Mouse (Mus musculus) spleen, postnatal 14 days (tissue): ENCODE results near the gene Elavl3.

ENCODE experiments used
- DNase-seq, 2 experiments: peaks; one replicate each; pipeline ENCODE4 v3.0.0; 2021 to 2022; ENCODE audit warnings: low spot score in 2 of 2

The Elavl3 gene

GRCm38 (mm10) chr9:22004546-22004945 lies 47.3 kb downstream of the Elavl3 start:
- DNase-seq, result no peak

GRCm38 (mm10) chr9:22003163-22003554 lies 48.7 kb downstream of the Elavl3 start:
- peak in 1 of 2 experiments; percentile 19 for DNase-seq

DNA sequence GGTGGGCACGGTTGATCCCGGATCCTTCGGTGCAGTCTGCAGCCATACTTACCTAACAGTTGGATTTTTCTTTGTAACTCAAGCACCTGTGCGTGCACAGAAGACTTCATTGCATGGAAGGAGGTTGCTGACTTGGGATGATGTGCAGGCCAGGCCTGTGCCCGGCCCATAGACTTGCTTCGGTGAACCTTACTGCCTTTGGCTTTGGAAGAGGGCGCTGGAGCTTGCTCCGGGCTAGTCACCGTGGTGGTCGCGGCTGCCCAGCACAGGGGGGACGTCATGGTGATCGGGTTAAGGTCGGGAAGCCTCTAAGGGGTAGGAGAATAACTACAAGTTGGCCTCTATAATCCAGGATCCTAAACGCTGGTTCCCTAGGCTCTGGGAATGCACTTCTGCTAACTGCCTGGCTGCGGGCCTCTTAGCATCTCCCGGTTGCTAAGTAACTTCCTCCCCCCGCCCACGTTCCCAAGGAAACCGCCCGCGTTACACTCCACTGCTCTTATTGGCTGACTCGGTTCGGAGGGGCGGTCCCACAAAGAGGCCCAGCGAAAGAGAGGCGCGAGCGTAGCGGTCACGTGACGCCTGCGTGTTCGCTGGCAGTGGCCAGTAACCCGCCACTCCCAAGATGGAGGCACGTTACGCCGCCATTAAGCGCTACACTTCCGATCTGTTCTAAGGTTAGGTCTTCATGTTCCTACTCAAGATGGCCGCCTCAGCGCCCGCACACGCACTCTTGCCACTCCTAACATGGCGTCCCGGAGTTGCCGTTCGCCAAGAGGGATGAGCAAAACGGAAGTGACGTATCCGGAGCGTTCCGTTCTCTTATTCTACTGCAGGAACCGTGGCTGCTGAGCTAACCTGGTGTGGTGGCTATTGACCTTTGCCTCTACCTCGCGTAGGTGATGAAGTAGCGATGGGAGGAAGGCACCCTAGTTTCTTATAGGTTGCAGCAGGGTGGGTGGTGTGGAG lies 49.3 kb downstream of the Elavl3 start, which contains the start of the genes Ccdc151 and Prkcsh:
Gene Ccdc151 (minus strand): TSS at position 441 of the 969 bp plus-strand sequence.
Gene Prkcsh (plus strand): TSS at position 613 of the 969 bp plus-strand sequence.
- peak; percentile 94 to 97 for DNase-seq

GRCm38 (mm10) chr9:22001633-22002032 lies 50.2 kb downstream of the Elavl3 start:
- no peak for DNase-seq

DNA sequence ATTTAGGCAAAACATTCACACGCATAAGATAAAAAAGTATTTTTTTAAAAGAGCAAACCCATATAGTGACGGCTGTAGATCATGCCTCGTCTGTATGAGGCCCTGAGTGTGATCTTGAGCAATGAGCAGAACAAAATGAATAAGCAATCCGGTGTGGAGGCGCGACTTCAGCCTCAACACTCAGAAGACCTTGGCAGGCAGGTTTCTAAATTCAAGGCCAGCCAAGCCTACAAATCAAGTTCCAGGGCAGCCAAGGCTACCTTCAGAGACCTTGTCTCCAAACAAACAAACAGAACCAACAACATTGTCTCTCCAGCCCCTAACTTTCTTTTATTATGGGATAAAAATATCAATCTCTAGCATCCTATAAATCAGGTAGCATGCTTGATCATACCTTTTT lies 51.5 kb downstream of the Elavl3 start:
- no peak for DNase-seq

- DNase-seq, result no peak
Measured at GRCm38 (mm10) chr9:21996178-21996867, 55.5 kb downstream of the Elavl3 start.

- DNase-seq, result no peak
Measured at GRCm38 (mm10) chr9:21992227-21992626, 59.6 kb downstream of the Elavl3 start.

GRCm38 (mm10) chr9:21989230-21990110 lies 62.4 kb downstream of the Elavl3 start, which contains the start of gene Rgl3:
Gene Rgl3 (minus strand): TSS chr9:21989446.
- DNase-seq, result no peak

DNA sequence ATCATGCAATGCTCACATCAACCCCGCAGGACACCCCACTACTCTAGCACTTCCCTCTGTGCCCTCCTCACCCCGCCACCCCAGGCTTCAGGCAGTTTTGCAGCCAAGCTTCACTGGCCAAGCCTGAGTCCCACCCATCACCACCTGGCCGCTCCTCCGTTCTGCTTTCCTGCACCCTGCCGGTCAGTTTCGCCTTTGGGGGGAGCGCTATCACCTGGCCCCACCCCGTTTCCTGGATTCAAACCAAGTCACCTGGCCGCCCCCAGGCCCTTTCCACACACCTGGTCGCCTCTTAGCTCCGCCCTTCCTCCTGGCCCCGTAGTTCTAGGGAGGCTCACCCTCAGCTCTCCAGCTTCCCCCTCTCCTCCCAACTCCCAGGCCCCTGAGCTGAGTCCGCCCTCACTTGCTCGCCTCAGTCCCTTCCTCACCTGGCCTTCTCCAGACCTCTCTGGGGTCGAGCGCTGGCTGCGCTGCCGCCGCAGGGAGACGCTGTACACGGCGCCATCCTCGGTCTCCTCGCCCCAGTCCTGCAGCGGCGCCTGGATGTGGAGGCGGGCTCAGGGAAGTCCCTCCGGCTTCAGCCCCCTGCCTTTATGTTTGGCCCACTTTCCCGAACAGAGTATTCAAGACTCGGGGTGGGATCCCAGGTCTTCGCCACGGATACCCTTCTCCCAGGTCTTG lies 63.3 kb downstream of the Elavl3 start:
- DNase-seq, result no peak

DNA sequence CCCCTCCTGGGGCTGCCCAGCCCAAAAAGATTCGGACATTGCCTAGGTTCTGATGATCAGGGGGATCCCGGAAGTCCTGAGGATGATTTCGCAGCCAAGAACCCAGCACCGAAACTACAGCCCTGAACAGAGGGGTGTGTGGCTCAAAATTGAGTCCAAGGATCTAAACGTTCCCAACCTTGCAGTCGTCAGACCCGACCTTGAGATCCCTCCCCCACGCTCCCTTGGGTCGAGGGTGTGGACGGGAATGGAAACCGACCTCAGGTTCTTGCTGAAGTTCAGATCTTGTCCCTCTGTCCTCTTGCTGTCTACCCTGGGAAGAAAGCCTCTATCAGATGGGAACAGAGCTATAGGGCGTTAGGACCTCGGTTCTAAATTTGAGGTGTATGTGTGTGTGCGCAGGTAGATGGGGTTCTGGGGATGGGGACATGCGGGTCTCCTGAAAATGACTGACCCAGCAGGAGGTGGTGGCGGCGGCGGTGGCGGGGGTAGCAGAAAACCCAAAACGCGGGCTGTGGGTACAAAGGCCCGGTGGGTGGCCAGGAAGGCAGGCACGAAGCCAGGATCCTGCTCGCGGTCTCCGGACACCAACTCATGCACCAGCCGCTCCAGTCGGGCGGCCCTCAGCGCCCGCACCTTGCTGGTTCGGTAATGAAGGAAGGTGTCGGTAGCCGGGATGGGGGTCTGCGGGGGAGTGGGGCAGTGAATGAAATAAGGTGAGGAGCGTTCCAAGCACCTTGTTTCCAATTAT lies 64.1 kb downstream of the Elavl3 start:
- DNase-seq, result no peak

DNA sequence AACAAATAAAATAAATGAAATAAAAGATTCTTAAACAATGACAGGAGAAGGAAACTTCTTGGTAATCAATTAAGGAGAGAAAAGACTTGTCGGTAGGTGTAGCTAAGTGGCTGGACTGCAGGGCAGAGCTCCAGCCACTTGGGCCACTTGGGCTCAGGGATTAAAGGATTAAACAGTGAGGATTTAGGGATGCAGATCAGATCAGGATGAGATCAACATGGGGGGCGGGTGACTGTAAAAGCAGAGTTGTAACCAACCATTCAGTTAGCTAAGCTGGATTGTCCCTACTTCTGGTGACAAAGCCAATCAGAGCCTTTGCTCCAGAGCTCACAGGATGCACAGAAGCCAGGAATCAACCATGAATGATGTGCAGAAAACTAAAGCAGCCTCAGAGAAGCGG lies 67.9 kb downstream of the Elavl3 start:
- DNase-seq, result no peak

GRCm38 (mm10) chr9:21978398-21979128 lies 73.3 kb downstream of the Elavl3 start:
- no peak for DNase-seq

DNA sequence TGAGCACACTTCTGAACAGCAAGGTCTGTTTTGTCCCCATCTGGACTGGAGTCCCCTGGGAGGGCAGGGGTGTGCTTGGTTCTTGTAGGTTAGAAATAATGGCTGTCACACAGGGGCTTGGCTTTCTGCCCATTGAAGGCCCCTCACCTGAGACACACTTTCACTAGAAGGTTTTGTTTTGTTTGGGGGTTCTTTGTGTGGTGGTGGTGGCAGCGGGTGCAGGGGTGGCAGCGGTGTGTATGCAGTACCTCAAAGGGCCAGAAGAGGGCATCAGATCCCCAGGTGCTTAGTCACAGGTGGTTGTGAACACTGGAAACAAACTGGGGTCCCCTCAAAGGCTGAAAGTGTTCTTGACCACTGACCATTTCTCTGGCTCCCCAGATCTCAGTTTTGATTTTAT lies 73.9 kb downstream of the Elavl3 start:
- peak; percentile 31 to 60 for DNase-seq

DNA sequence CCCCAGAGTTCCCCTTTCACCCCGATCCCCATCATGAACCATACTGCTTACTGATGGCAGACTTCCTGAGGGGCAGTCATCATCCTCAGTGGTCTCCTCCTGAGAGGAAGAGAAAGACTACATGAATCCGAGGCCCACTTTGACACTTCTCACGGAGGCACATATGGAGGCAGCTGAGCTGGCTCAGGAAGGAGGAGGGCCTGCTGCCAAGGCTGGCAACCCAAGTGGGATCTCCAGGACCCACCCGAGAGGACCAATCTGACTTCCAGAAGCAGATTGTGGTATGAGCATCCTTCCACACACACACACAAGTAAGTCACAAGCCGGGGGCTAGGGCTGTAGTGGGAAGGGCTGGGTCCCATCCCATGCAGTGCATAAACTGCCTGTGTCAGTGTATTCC lies 74.5 kb downstream of the Elavl3 start:
- no peak for DNase-seq

GRCm38 (mm10) chr9:21976626-21977175 lies 75.1 kb downstream of the Elavl3 start:
- no peak for DNase-seq

DNA sequence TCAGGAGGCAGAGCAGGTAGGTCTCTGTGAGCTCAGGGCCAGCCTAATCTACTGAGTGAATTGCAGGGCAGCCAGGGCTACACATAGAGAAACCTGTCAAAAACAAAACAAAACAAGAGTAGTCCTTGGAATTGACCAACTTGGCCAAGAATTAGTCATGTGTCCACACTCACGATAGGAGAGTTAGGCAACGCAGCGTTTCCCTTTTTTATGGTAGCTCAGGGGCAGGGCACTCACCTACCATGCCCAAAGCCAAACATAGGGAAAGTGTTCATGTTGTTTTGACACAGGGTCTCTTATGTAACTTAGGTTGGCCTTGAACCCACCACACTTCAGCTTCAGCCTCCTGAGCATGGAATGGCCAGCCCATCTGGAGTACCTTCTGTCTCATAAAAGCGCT lies 82.5 kb downstream of the Elavl3 start:
- no peak for DNase-seq

- DNase-seq, result no peak
Measured at GRCm38 (mm10) chr9:21968883-21969282, 82.9 kb downstream of the Elavl3 start.
